ENCODE assay signal across 12 mouse cellular contexts in the genomic region with DNA sequence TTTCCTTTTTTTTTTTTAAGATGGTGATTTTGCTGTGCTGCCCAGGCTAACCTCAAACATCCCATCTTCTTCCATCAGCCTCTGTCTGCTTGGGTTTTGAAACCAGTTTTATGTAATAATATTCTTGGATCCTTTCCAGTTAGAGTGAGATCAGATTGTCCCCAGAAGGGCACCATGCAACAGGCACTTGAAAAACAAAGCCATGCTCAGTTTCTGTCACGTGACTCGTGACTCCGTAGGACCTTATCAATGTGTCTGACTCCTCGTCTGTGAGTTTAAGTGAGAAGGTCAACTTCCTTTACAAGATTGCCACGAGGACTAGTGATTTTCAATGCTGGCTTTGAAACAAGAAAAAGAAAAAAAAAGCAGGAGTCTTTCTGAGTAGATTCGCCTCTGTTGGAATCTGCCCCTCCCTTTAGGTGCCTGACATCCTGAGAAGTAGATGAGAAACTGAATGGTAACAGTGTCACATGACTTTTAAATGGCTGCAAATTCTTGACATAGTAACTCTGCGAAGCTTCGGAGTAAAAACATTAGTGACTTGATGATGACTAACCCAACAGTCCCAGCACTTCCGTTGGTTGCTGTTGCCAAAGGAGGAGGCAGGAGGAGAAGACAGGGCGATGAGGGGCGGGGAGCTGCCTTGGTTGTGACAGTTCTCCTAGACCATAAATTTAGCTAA. TPM values are rescaled to one million over a fixed set of nuclear protein-coding genes. Genes with fewer than 3 reads are reported as not detected.
DNase-seq lines count a peak whose midpoint lies in the region; ATAC-seq lines count a peak whose summit lies in the region.
"Had no signal": no experiment of that assay in that cellular context is flagged by ENCODE, and none has a peak within 500 bp of the region (broad histone marks: within the 10 kb centered on the region; RNA-seq: fewer than 3 reads in every experiment).

No protein-coding gene starts in this region.

- 0 out of 2 replicates have a peak, but pooled peaks cover 3% of the 10 kb centered on the region for H3K4me1 ChIP-seq in heart, embryonic 12.5 days (replicated peaks)
- H3K4me1 ChIP-seq in forebrain, embryonic 12.5 days: no peaks in the 10 kb centered on the region
- no peaks in the 10 kb centered on the region for H3K4me1 ChIP-seq in forebrain, embryonic 13.5 days
- H3K4me1 ChIP-seq: lung, embryonic 15.5 days had no signal

- no peak for DNase-seq in heart, adult 9 months (ENCODE audit: low spot score in 2 of 2)
- DNase-seq in c-Kit-positive CD71-positive TER-119-negative erythroid progenitor cells, embryonic 14.5 days (ENCODE audit: low read depth): peak; percentile 44
- peak; percentile 14 for DNase-seq in lung, postnatal 10 days
- no peak for DNase-seq in layer of hippocampus, adult 9-11 months
- DNase-seq: cerebellum, adult 11-12 months; layer of hippocampus, postnatal 36 days; thymus, postnatal 25 days had no signal

- H3K9ac ChIP-seq in heart, embryonic 12.5 days: no peak overlapping the region
- H3K9ac ChIP-seq in forebrain, embryonic 12.5 days: no peak overlapping the region
- no peak overlapping the region for H3K9ac ChIP-seq in forebrain, embryonic 13.5 days
- H3K9ac ChIP-seq: lung, embryonic 15.5 days had no signal

- no peaks in the 10 kb centered on the region for H3K9me3 ChIP-seq in heart, embryonic 12.5 days (replicated peaks)
- H3K9me3 ChIP-seq in forebrain, embryonic 12.5 days: no peaks in the 10 kb centered on the region
- no peaks in the 10 kb centered on the region for H3K9me3 ChIP-seq in forebrain, embryonic 13.5 days (replicated peaks)
- H3K9me3 ChIP-seq: lung, embryonic 15.5 days had no signal

- H3K4me2 ChIP-seq in heart, embryonic 12.5 days: peak overlapping the region; percentile 44
- no peak overlapping the region for H3K4me2 ChIP-seq in forebrain, embryonic 12.5 days
- H3K4me2 ChIP-seq in forebrain, embryonic 13.5 days: no peak overlapping the region
- H3K4me2 ChIP-seq: lung, embryonic 15.5 days had no signal

- WGBS in heart, embryonic 12.5 days: 38% methylated on average over 11 of the region's 11 CpGs
- 77% methylated on average over 11 of the region's 11 CpGs for WGBS in forebrain, embryonic 12.5 days
- WGBS in forebrain, embryonic 13.5 days: 84% methylated on average over 11 of the region's 11 CpGs

- no peaks in the 10 kb centered on the region for H3K36me3 ChIP-seq in heart, embryonic 12.5 days
- H3K36me3 ChIP-seq in forebrain, embryonic 12.5 days (replicated peaks): no peaks in the 10 kb centered on the region
- no peaks in the 10 kb centered on the region for H3K36me3 ChIP-seq in forebrain, embryonic 13.5 days (ENCODE audit: poor library complexity, severe bottlenecking)
- H3K36me3 ChIP-seq: lung, embryonic 15.5 days had no signal

- no peak overlapping the region for H3K27ac ChIP-seq in heart, embryonic 12.5 days (ENCODE audit: poor library complexity, severe bottlenecking)
- H3K27ac ChIP-seq in forebrain, embryonic 12.5 days: no peak overlapping the region
- H3K27ac ChIP-seq in forebrain, embryonic 13.5 days: no peak overlapping the region
- H3K27ac ChIP-seq: lung, embryonic 15.5 days had no signal

- H3K27me3 ChIP-seq in heart, embryonic 12.5 days (replicated peaks): no peaks in the 10 kb centered on the region
- no peaks in the 10 kb centered on the region for H3K27me3 ChIP-seq in forebrain, embryonic 12.5 days
- H3K27me3 ChIP-seq in forebrain, embryonic 13.5 days: no peaks in the 10 kb centered on the region
- H3K27me3 ChIP-seq: lung, embryonic 15.5 days had no signal

- H3K4me3 ChIP-seq in heart, embryonic 12.5 days: 0 out of 2 replicates have a peak overlapping the region, but pooled peaks have one; percentile 1
- H3K4me3 ChIP-seq in forebrain, embryonic 12.5 days (replicated peaks): no peak overlapping the region
- H3K4me3 ChIP-seq in forebrain, embryonic 13.5 days: no peak overlapping the region
- H3K4me3 ChIP-seq: lung, embryonic 15.5 days had no signal

- no peak for ATAC-seq in heart, embryonic 12.5 days (ENCODE audit: insufficient number of reproducible peaks, low FRiP score)
- peak; percentile 54 for ATAC-seq in CD4-positive, CD25-positive, alpha-beta regulatory T cell, adult 4 months
- ATAC-seq in forebrain, embryonic 12.5 days (ENCODE audit: low FRiP score): no peak
- ATAC-seq in forebrain, embryonic 13.5 days: no peak

RNA-seq across cellular contexts. Expression of gene Fut8, which starts 21.3 kb away (rescaled TPM):
- polyA plus RNA-seq in heart, embryonic 12.5 days (2016; fragmentation: Nextera tagmentation; extraction: Ambion mirVana): 21.0 and 21.3 TPM in 2 replicates
- polyA plus RNA-seq in CD4-positive, CD25-positive, alpha-beta regulatory T cell, adult 4 months (2017; shearing (Covaris generic)): 10 to 100 TPM; 12.3 to 15.5 TPM
- polyA plus RNA-seq in forebrain, embryonic 12.5 days (2016; fragmentation: Nextera tagmentation; extraction: Ambion mirVana): 35.8 and 38.7 TPM in 2 replicates
- 27.7 and 30.3 TPM in 2 replicates for polyA plus RNA-seq in forebrain, embryonic 13.5 days (2015; fragmentation: Nextera tagmentation; extraction: Ambion mirVana)

Comparison
In these comparisons a context has a peak if more than half of its experiments do, and no peak if none do; other contexts are left out.
1. DNase-seq: peak in c-Kit-positive CD71-positive TER-119-negative erythroid progenitor cells, embryonic 14.5 days (single experiment) and lung, postnatal 10 days (single experiment); none in heart, adult 9 months (0 of 2) and layer of hippocampus, adult 9-11 months (single experiment).